Mouse (Mus musculus): ENCODE results near the gene Kansl2. TPM values are rescaled to one million over a fixed set of nuclear protein-coding genes. Genes with fewer than 3 reads are reported as not detected.
A peak's percentile ranks its signal among the peaks of the same experiment; 100 is the strongest.

Gene Kansl2
- 86.3 and 89.9 TPM in 2 replicates for polyA plus RNA-seq (2015; fragmentation: Nextera tagmentation; extraction: Ambion mirVana)

DNA sequence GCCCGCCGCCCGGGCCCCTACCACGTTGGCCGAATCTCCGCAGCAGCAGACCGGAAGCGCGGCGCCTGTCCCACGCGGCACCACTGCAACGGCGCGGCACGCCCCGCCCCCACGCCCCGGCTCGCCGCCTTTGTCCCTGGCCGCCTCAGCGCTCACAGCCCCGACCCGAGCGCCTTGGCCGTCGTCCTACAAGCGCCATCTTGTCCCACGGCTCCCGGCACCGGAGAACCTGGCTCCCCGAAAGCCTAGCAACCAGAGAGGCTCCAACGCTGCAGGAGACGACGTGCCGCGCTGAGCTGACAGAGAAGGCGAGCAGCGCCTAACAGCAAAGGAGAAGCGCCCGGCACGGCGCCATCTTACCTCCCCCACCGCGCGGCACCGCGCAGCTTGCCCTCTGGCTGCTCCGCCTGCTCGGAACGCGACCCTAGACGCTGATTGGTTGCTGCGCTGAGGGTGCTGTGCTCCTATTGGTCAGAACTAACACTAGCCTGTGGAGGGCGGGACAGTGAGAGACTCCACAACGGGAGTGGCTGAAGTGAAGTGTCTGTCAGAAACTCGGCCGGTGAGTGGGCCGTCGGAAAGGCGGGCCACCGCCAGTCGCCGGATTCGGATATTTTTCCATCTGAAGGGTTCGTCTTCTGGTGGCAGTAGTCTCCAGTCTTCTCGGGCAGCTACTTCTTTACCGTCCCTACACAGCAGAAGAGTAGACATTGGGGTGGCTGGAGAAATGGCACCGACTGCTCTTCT lies at the start of gene Kansl2:
Gene Kansl2, minus strand, starts transcription at position 384 of the 747 bp plus-strand sequence.
- Histone ChIP-seq H3K4me2 (ENCODE audit: low read depth, low read length) (peak within 1 kb of the TSS; percentile 81), H3K27me3 (ENCODE audit: control insufficient read depth, insufficient read depth, low read depth, low read length) (no peaks in the 10 kb centered on the region), H3K4me1 (replicated peaks; ENCODE audit: control insufficient read depth, insufficient read depth, low read length) (peaks cover 12% of the 10 kb centered on the region), H3K4me3 (ENCODE audit: low read length) (peak within 1 kb of the TSS; percentile 92), H3K27ac (ENCODE audit: low read length) (peak within 1 kb of the TSS; percentile 99), H3K9ac (ENCODE audit: low read length) (peak within 1 kb of the TSS; percentile 94), H3K9me3 (ENCODE audit: control insufficient read depth, low read length) (no peaks in the 10 kb centered on the region), H3K36me3 (ENCODE audit: control insufficient read depth, insufficient read depth, low read length) (peaks cover 18% of the 10 kb centered on the region)
- 0% methylated on average over 58 of the region's 70 CpGs for WGBS
- ATAC-seq (ENCODE audit: low read depth): peak; percentile 100

DNA sequence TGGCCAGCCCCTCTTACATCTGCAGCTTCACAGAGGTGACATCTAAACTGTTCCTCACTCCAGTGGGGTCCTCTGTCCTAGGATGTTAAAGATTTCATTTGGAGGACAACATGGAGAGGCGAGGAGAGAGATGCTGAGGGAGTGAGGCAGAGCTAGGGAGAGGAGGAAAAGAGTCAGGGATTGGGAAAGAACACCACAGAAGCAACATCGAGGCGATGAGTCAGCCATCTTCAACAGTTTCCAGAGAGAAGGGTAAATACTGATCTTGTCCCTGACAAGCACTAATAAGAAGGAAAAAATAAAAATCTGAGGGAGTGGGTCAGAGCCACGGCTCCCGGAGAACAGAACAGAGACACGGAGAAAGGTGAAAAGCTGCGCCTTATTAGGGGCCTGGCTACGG lies 48.9 kb upstream of the Kansl2 start:
- no peaks in the 10 kb centered on the region for H3K27me3 ChIP-seq (ENCODE audit: control insufficient read depth, insufficient read depth, low read depth, low read length)
- H3K4me3 ChIP-seq (ENCODE audit: low read length): no peak overlapping the region
- H3K9me3 ChIP-seq (ENCODE audit: control insufficient read depth, low read length): no peaks in the 10 kb centered on the region
- 65% methylated on average over 8 of the region's 8 CpGs for WGBS
- no peak for ATAC-seq (ENCODE audit: low read depth)
- no peak overlapping the region for H3K4me2 ChIP-seq (ENCODE audit: low read depth, low read length)
- H3K4me1 ChIP-seq (replicated peaks; ENCODE audit: control insufficient read depth, insufficient read depth, low read length): no peaks in the 10 kb centered on the region
- no peak overlapping the region for H3K27ac ChIP-seq (ENCODE audit: low read length)
- H3K9ac ChIP-seq (ENCODE audit: low read length): no peak overlapping the region
- no peaks in the 10 kb centered on the region for H3K36me3 ChIP-seq (ENCODE audit: control insufficient read depth, insufficient read depth, low read length)

- Histone ChIP-seq H3K27ac (ENCODE audit: low read length) (no peak overlapping the region), H3K9ac (ENCODE audit: low read length) (no peak overlapping the region), H3K4me3 (ENCODE audit: low read length) (no peak overlapping the region), H3K4me2 (ENCODE audit: low read depth, low read length) (no peak overlapping the region), H3K9me3 (ENCODE audit: control insufficient read depth, low read length) (no peaks in the 10 kb centered on the region), H3K36me3 (ENCODE audit: control insufficient read depth, insufficient read depth, low read length) (no peaks in the 10 kb centered on the region), H3K4me1 (replicated peaks; ENCODE audit: control insufficient read depth, insufficient read depth, low read length) (no peaks in the 10 kb centered on the region), H3K27me3 (ENCODE audit: control insufficient read depth, insufficient read depth, low read depth, low read length) (no peaks in the 10 kb centered on the region)
- WGBS: 69% methylated on average over 8 of the region's 8 CpGs
- ATAC-seq (ENCODE audit: low read depth): no peak
These were observed 48.3 kb upstream of the Kansl2 start for GRCm38 (mm10) chr15:98582410-98582809.

DNA sequence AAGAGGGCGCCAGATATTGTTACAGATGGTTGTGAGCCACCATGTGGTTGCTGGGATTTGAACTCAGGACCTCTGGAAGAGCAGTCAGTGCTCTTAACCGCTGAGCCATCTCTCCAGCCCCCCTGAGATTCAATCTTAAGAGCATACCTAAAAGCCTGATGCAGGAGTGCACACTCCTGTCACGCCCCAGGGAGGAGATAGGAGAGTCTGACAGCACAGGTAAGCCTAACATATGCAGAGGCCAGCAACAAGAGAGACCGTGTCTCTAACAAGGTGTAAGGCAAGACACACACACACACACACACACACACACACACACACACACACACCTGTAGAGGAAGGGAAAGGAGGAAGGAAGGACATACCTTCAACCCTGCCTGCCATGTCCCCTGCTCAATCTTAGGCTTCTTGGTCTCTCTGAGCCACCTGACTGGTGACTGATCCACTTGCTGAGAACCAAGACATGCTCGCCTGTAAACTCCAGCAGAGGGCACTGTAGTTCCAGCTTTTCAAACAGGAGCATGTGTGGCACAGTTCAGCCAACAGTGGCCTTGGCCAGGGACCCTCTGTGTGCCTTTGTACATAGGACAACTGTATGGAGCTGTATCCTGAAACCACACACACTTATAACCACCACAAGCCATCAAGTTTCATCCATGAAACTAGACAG lies 45.9 kb upstream of the Kansl2 start:
- Histone ChIP-seq H3K4me2 (ENCODE audit: low read depth, low read length) (no peak overlapping the region), H3K9me3 (ENCODE audit: control insufficient read depth, low read length) (no peaks in the 10 kb centered on the region), H3K36me3 (ENCODE audit: control insufficient read depth, insufficient read depth, low read length) (no peaks in the 10 kb centered on the region), H3K27me3 (ENCODE audit: control insufficient read depth, insufficient read depth, low read depth, low read length) (no peaks in the 10 kb centered on the region), H3K4me3 (ENCODE audit: low read length) (no peak overlapping the region), H3K9ac (ENCODE audit: low read length) (no peak overlapping the region), H3K27ac (ENCODE audit: low read length) (no peak overlapping the region), H3K4me1 (replicated peaks; ENCODE audit: control insufficient read depth, insufficient read depth, low read length) (no peaks in the 10 kb centered on the region)
- WGBS: 34% methylated on average over 5 of the region's 5 CpGs
- peak; percentile 85 for ATAC-seq (ENCODE audit: low read depth)

GRCm38 (mm10) chr15:98579310-98579709 lies 45.2 kb upstream of the Kansl2 start:
- no peak overlapping the region for H3K4me2 ChIP-seq (ENCODE audit: low read depth, low read length)
- H3K27me3 ChIP-seq (ENCODE audit: control insufficient read depth, insufficient read depth, low read depth, low read length): no peaks in the 10 kb centered on the region
- no peaks in the 10 kb centered on the region for H3K4me1 ChIP-seq (replicated peaks; ENCODE audit: control insufficient read depth, insufficient read depth, low read length)
- H3K9me3 ChIP-seq (ENCODE audit: control insufficient read depth, low read length): no peaks in the 10 kb centered on the region
- 81% methylated on average over 2 of the region's 2 CpGs for WGBS
- no peak overlapping the region for H3K9ac ChIP-seq (ENCODE audit: low read length)
- no peak overlapping the region for H3K27ac ChIP-seq (ENCODE audit: low read length)
- no peak for ATAC-seq (ENCODE audit: low read depth)
- no peaks in the 10 kb centered on the region for H3K36me3 ChIP-seq (ENCODE audit: control insufficient read depth, insufficient read depth, low read length)
- H3K4me3 ChIP-seq (ENCODE audit: low read length): no peak overlapping the region

DNA sequence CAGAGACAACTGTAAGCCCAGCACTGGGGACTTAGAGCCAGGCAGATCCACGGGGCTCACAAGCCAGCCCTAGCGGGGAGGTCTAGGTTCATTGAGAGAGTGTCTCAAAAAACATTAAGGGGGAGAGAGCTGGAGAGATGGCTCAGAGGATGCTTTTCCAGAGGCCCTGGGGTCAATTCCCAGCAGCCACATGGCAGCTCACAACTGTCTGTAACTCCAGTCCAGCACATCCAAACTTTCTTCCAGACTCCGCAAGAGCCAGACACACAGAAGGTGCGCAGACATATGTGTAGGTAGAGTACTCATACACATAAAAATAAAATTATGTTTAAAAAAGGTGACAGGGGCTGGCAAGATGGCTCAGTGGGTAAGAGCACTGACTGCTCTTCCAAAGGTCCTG lies 39.2 kb upstream of the Kansl2 start:
- H3K9me3 ChIP-seq (ENCODE audit: control insufficient read depth, low read length): no peaks in the 10 kb centered on the region
- H3K27me3 ChIP-seq (ENCODE audit: control insufficient read depth, insufficient read depth, low read depth, low read length): no peaks in the 10 kb centered on the region
- H3K4me1 ChIP-seq (replicated peaks; ENCODE audit: control insufficient read depth, insufficient read depth, low read length): peaks cover 9% of the 10 kb centered on the region
- no peaks in the 10 kb centered on the region for H3K36me3 ChIP-seq (ENCODE audit: control insufficient read depth, insufficient read depth, low read length)
- H3K27ac ChIP-seq (ENCODE audit: low read length): no peak overlapping the region
- no peak overlapping the region for H3K4me2 ChIP-seq (ENCODE audit: low read depth, low read length)
- no peak overlapping the region for H3K9ac ChIP-seq (ENCODE audit: low read length)
- WGBS: 73% methylated on average over 4 of the region's 4 CpGs
- no peak overlapping the region for H3K4me3 ChIP-seq (ENCODE audit: low read length)
- no peak for ATAC-seq (ENCODE audit: low read depth)

DNA sequence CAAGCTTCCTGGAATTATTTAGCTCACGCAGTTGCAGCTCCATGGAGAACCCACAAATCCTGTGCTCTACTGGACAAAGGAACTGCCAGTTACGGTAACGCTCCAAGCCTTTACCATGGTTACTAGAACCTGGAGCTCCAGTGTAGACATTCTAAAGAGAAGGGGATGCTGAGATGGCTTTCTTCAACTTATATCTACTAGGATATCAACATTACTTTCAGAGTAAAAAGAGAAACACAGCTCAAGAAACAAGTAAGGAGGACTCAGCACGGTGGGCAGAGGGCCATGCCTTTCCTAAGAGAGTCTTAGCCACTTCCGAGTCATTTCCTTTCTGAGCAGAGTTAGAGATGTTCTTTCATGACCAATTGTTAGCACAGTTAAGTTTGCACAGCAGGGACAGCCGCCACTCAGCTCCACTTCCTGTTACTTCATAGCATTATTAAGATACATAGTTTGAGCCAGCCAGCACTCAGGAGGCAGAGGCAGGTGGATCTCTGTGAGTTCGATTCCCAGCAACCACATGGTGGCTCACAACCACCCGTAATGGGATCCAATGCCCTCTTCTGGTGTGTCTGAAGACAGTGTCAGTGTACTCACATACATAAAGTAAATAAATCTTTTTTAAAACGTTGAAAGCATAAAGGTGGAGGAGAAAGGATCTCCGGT lies 36.9 kb upstream of the Kansl2 start, which contains the start of the genes Ccnt1 and 4930415O20Rik:
Gene Ccnt1, minus strand, starts transcription at position 51 of the 666 bp plus-strand sequence.
Gene 4930415O20Rik, plus strand, starts transcription at position 132 of the 666 bp plus-strand sequence.
- peaks cover 13% of the 10 kb centered on the region for H3K4me1 ChIP-seq (replicated peaks; ENCODE audit: control insufficient read depth, insufficient read depth, low read length)
- no peaks in the 10 kb centered on the region for H3K9me3 ChIP-seq (ENCODE audit: control insufficient read depth, low read length)
- H3K9ac ChIP-seq (ENCODE audit: low read length): no peak within 1 kb of the TSS
- no peak within 1 kb of the TSS for H3K4me2 ChIP-seq (ENCODE audit: low read depth, low read length)
- 71% methylated on average over 10 of the region's 10 CpGs for WGBS
- no peaks in the 10 kb centered on the region for H3K36me3 ChIP-seq (ENCODE audit: control insufficient read depth, insufficient read depth, low read length)
- no peak for ATAC-seq (ENCODE audit: low read depth)
- no peak within 1 kb of the TSS for H3K27ac ChIP-seq (ENCODE audit: low read length)
- no peak within 1 kb of the TSS for H3K4me3 ChIP-seq (ENCODE audit: low read length)
- no peaks in the 10 kb centered on the region for H3K27me3 ChIP-seq (ENCODE audit: control insufficient read depth, insufficient read depth, low read depth, low read length)

- H3K4me1 ChIP-seq (replicated peaks; ENCODE audit: control insufficient read depth, insufficient read depth, low read length): peaks cover 24% of the 10 kb centered on the region
- H3K27ac ChIP-seq (ENCODE audit: low read length): no peak overlapping the region
- H3K9ac ChIP-seq (ENCODE audit: low read length): no peak overlapping the region
- no peak overlapping the region for H3K4me3 ChIP-seq (ENCODE audit: low read length)
- no peak overlapping the region for H3K4me2 ChIP-seq (ENCODE audit: low read depth, low read length)
- H3K27me3 ChIP-seq (ENCODE audit: control insufficient read depth, insufficient read depth, low read depth, low read length): no peaks in the 10 kb centered on the region
- 73% methylated on average over 4 of the region's 4 CpGs for WGBS
- no peaks in the 10 kb centered on the region for H3K36me3 ChIP-seq (ENCODE audit: control insufficient read depth, insufficient read depth, low read length)
- no peak for ATAC-seq (ENCODE audit: low read depth)
- H3K9me3 ChIP-seq (ENCODE audit: control insufficient read depth, low read length): no peaks in the 10 kb centered on the region
These were observed 35.8 kb upstream of the Kansl2 start for GRCm38 (mm10) chr15:98569795-98570365.

GRCm38 (mm10) chr15:98569216-98569615 lies 35.2 kb upstream of the Kansl2 start:
- H3K27ac ChIP-seq (ENCODE audit: low read length): no peak overlapping the region
- H3K4me3 ChIP-seq (ENCODE audit: low read length): peak overlapping the region; percentile 97
- H3K27me3 ChIP-seq (ENCODE audit: control insufficient read depth, insufficient read depth, low read depth, low read length): no peaks in the 10 kb centered on the region
- peak overlapping the region; percentile 79 for H3K4me2 ChIP-seq (ENCODE audit: low read depth, low read length)
- 56% methylated on average over 7 of the region's 7 CpGs for WGBS
- H3K9ac ChIP-seq (ENCODE audit: low read length): peak overlapping the region; percentile 88
- H3K36me3 ChIP-seq (ENCODE audit: control insufficient read depth, insufficient read depth, low read length): 0 out of 2 replicates have a peak, but pooled peaks cover 2% of the 10 kb centered on the region
- ATAC-seq (ENCODE audit: low read depth): no peak
- H3K4me1 ChIP-seq (replicated peaks; ENCODE audit: control insufficient read depth, insufficient read depth, low read length): peaks cover 24% of the 10 kb centered on the region
- H3K9me3 ChIP-seq (ENCODE audit: control insufficient read depth, low read length): no peaks in the 10 kb centered on the region

Data from lung, embryonic 16.5 days (tissue).